Mouse (Mus musculus): ENCODE results near the gene Slc25a39. TPM values are rescaled to one million over a fixed set of nuclear protein-coding genes. Genes with fewer than 3 reads are reported as not detected.

The Slc25a39 gene
- total and polyA plus RNA-seq, 3 experiments = 183 to 325 TPM; not detected in 1

- Histone ChIP-seq H3K27ac (ENCODE audit: control insufficient read depth, low read depth, low read length) (no peak overlapping the region), H3K9me3 (replicated peaks; ENCODE audit: insufficient read depth, low read length) (no peaks in the 10 kb centered on the region), H3K79me2 (ENCODE audit: control insufficient read depth, insufficient read depth, low read length, poor library complexity) (no peaks in the 10 kb centered on the region), H3K27me3 (ENCODE audit: control insufficient read depth in 1 of 2, insufficient read depth in 2 of 2, low read length in 2 of 2) (peaks cover 2 to 4% of the 10 kb centered on the region in 2 experiments; a peak in 2 of 4 replicates), H3K4me3 (ENCODE audit: control insufficient read depth in 1 of 2, insufficient read depth in 1 of 2, low read depth in 2 of 2, low read length in 2 of 2) (no peak overlapping the region), H3K9ac (ENCODE audit: control insufficient read depth, low read depth, low read length, poor library complexity, severe bottlenecking) (no peak overlapping the region), H3K36me3 (ENCODE audit: control insufficient read depth in 1 of 2, insufficient read depth in 2 of 2, low read length in 2 of 2) (no peaks in the 10 kb centered on the region), H3K4me1 (ENCODE audit: control insufficient read depth in 1 of 2, insufficient read depth in 2 of 2, low read length in 2 of 2) (no peaks in the 10 kb centered on the region)
- no peak for DNase-seq (ENCODE audit: low read depth, low spot score)
- TF ChIP-seq ZMIZ1 (IDR thresholded peaks at IDR 0.05; ENCODE audit: low read depth, low read length) (no peak), ZKSCAN1 (IDR thresholded peaks at IDR 0.05; ENCODE audit: low read depth, low read length) (no peak), ELF1 (IDR thresholded peaks at IDR 0.05; ENCODE audit: low read depth, low read length) (no peak)
These were observed 11.5 kb downstream of the Slc25a39 start for GRCm38 (mm10) chr11:102396263-102396662.

- Histone ChIP-seq H3K4me1 (ENCODE audit: control insufficient read depth in 1 of 2, insufficient read depth in 2 of 2, low read length in 2 of 2) (no peaks in the 10 kb centered on the region), H3K27me3 (ENCODE audit: control insufficient read depth in 1 of 2, insufficient read depth in 2 of 2, low read length in 2 of 2) (peaks cover 5 to 13% of the 10 kb centered on the region in 2 experiments), H3K27ac (ENCODE audit: control insufficient read depth, low read depth, low read length) (no peak overlapping the region), H3K9me3 (replicated peaks; ENCODE audit: insufficient read depth, low read length) (no peaks in the 10 kb centered on the region), H3K79me2 (ENCODE audit: control insufficient read depth, insufficient read depth, low read length, poor library complexity) (no peaks in the 10 kb centered on the region), H3K4me3 (ENCODE audit: control insufficient read depth in 1 of 2, insufficient read depth in 1 of 2, low read depth in 2 of 2, low read length in 2 of 2) (no peak overlapping the region), H3K36me3 (ENCODE audit: control insufficient read depth in 1 of 2, insufficient read depth in 2 of 2, low read length in 2 of 2) (no peaks in the 10 kb centered on the region), H3K9ac (ENCODE audit: control insufficient read depth, low read depth, low read length, poor library complexity, severe bottlenecking) (no peak overlapping the region)
- no peak for DNase-seq (ENCODE audit: low read depth, low spot score)
- TF ChIP-seq GABPA (IDR thresholded peaks at IDR 0.05; ENCODE audit: low read depth, low read length) (no peak), POLR2AphosphoS2 (IDR thresholded peaks at IDR 0.05; ENCODE audit: low read length) (no peak), TAL1 (IDR thresholded peaks at IDR 0.05; ENCODE audit: low read length) (no peak), KAT2A (conservative IDR thresholded peaks at IDR 0.05; ENCODE audit: low read depth, low read length) (no peak)
These were observed 12.5 kb downstream of the Slc25a39 start for GRCm38 (mm10) chr11:102395250-102395649.

- no peak overlapping the region for H3K9ac ChIP-seq (ENCODE audit: control insufficient read depth, low read depth, low read length, poor library complexity, severe bottlenecking)
- H3K9me3 ChIP-seq (replicated peaks; ENCODE audit: insufficient read depth, low read length) = no peaks in the 10 kb centered on the region
- peaks cover 9 to 16% of the 10 kb centered on the region in 2 experiments for H3K27me3 ChIP-seq (ENCODE audit: control insufficient read depth in 1 of 2, insufficient read depth in 2 of 2, low read length in 2 of 2)
- H3K79me2 ChIP-seq (ENCODE audit: control insufficient read depth, insufficient read depth, low read length, poor library complexity) = no peaks in the 10 kb centered on the region
- no peaks in the 10 kb centered on the region for H3K4me1 ChIP-seq (ENCODE audit: control insufficient read depth in 1 of 2, insufficient read depth in 2 of 2, low read length in 2 of 2)
- H3K4me3 ChIP-seq (ENCODE audit: control insufficient read depth in 1 of 2, insufficient read depth in 1 of 2, low read depth in 2 of 2, low read length in 2 of 2) = no peak overlapping the region
- no peak for DNase-seq (ENCODE audit: low read depth, low spot score)
- no peaks in the 10 kb centered on the region for H3K36me3 ChIP-seq (ENCODE audit: control insufficient read depth in 1 of 2, insufficient read depth in 2 of 2, low read length in 2 of 2)
- TF ChIP-seq POLR2A (IDR thresholded peaks at IDR 0.05; ENCODE audit: control insufficient read depth in 1 of 2, insufficient read depth in 1 of 2, low read depth in 1 of 2, low read length in 2 of 2, poor library complexity in 1 of 2) (no peak), TAL1 (IDR thresholded peaks at IDR 0.05; ENCODE audit: low read length) (no peak), HCFC1 (IDR thresholded peaks at IDR 0.05; ENCODE audit: low read depth, low read length) (no peak), MAZ (IDR thresholded peaks at IDR 0.05; ENCODE audit: low read depth, low read length) (no peak), TCF12 (IDR thresholded peaks at IDR 0.05; ENCODE audit: low read depth, low read length) (no peak), CHD1 (IDR thresholded peaks at IDR 0.05; ENCODE audit: low read depth, low read length) (no peak), EP300 (IDR thresholded peaks at IDR 0.05; ENCODE audit: low read depth in 1 of 2, low read length in 2 of 2) (no peak), GABPA (IDR thresholded peaks at IDR 0.05; ENCODE audit: low read depth, low read length) (no peak), MEF2A (IDR thresholded peaks at IDR 0.05; ENCODE audit: extremely low read depth, insufficient replicate concordance, low read depth, low read length, poor library complexity, severe bottlenecking) (no peak), MAX (IDR thresholded peaks at IDR 0.05; ENCODE audit: low read length) (no peak), MYC (IDR thresholded peaks at IDR 0.05; ENCODE audit: low read depth, low read length) (no peak), CTCF (IDR thresholded peaks at IDR 0.05 in 2 of 3, conservative IDR thresholded peaks at IDR 0.05 in 1 of 3; ENCODE audit: control insufficient read depth in 1 of 3, insufficient read depth in 1 of 3, low read depth in 2 of 3, low read length in 3 of 3, poor library complexity in 1 of 3, severe bottlenecking in 1 of 3) (no peak)
- no peak overlapping the region for H3K27ac ChIP-seq (ENCODE audit: control insufficient read depth, low read depth, low read length)
These were observed 13.2 kb downstream of the Slc25a39 start for GRCm38 (mm10) chr11:102394421-102395124.

All from MEL (cell line).